Mouse (Mus musculus): Measurements from ENCODE around the gene Lhfpl5. TPM values are rescaled to one million over a fixed set of nuclear protein-coding genes. Genes with fewer than 3 reads are reported as not detected.

Lhfpl5 gene
- polyA plus RNA-seq, 1 experiment from 2014 or later = 0.61 TPM

DNA sequence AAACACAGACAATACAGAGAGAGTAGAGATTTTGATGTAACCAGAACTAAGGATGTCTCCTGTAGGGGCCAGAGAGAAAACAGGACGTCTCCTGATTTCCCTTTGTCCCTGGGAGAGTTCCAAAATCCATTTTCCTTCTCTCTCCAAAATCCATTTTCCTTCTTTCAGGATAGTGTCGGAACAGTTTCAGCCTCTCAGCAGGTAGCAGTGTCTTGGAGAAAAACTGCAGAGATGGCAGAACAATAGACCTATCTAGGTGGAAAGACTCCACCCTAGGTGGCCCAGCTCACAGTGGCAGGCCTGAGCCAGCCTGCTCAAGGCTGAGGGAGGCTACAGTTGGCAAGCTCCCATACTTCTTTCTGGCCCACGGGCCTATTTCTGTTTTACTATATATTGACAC, 7.9 kb upstream of the Lhfpl5 start:
- WGBS = 55% methylated on average over 3 of the region's 3 CpGs
- no peaks in the 10 kb centered on the region for H3K9me3 ChIP-seq (ENCODE audit: low read length)
- H3K27ac ChIP-seq (ENCODE audit: low read length) = no peak overlapping the region
- no peaks in the 10 kb centered on the region for H3K4me1 ChIP-seq (ENCODE audit: insufficient read depth, low read length)
- H3K9ac ChIP-seq (replicated peaks; ENCODE audit: low read length) = no peak overlapping the region
- no peak overlapping the region for H3K4me3 ChIP-seq (ENCODE audit: low read length)
- no peak for ATAC-seq (ENCODE audit: low FRiP score, low TSS enrichment)
- no peaks in the 10 kb centered on the region for H3K27me3 ChIP-seq (ENCODE audit: insufficient read depth, low read length)
- H3K36me3 ChIP-seq (ENCODE audit: insufficient read depth, low read length) = no peaks in the 10 kb centered on the region
- no peak overlapping the region for H3K4me2 ChIP-seq (replicated peaks; ENCODE audit: low read depth, low read length)

DNA sequence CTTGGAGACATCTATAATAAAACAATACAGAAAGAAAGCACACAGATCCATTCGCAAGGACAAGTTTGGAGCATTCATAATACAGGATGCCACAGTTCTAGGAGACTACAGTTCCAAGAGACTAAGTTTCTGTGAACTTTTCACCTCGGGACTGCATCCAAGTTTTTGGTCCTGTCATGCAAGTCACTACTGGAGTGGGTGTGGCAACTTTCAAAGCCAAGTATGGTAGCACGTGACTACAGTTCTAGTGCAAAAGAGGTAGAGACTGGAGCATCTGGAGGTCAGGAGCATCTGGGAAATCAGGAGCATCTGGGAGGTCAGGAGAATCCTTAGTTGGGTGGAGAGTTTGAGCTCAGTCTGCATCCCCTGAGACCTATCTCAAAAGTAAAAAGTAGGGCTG, 3.6 kb upstream of the Lhfpl5 start:
- ATAC-seq (ENCODE audit: low FRiP score, low TSS enrichment) = no peak
- Histone ChIP-seq H3K4me3 (ENCODE audit: low read length) (no peak overlapping the region), H3K27ac (ENCODE audit: low read length) (no peak overlapping the region), H3K9ac (replicated peaks; ENCODE audit: low read length) (no peak overlapping the region), H3K9me3 (ENCODE audit: low read length) (no peaks in the 10 kb centered on the region), H3K36me3 (ENCODE audit: insufficient read depth, low read length) (no peaks in the 10 kb centered on the region), H3K4me2 (replicated peaks; ENCODE audit: low read depth, low read length) (no peak overlapping the region), H3K27me3 (ENCODE audit: insufficient read depth, low read length) (no peaks in the 10 kb centered on the region), H3K4me1 (ENCODE audit: insufficient read depth, low read length) (peaks cover 4% of the 10 kb centered on the region)
- WGBS = 83% methylated on average over 3 of the region's 3 CpGs

GRCm38 (mm10) chr17:28572521-28572920, 2.9 kb upstream of the Lhfpl5 start:
- ATAC-seq (ENCODE audit: low FRiP score, low TSS enrichment) = no peak
- H3K9ac ChIP-seq (replicated peaks; ENCODE audit: low read length) = no peak overlapping the region
- no peak overlapping the region for H3K4me3 ChIP-seq (ENCODE audit: low read length)
- H3K4me1 ChIP-seq (ENCODE audit: insufficient read depth, low read length) = peaks cover 4% of the 10 kb centered on the region
- H3K27ac ChIP-seq (ENCODE audit: low read length) = no peak overlapping the region
- no peaks in the 10 kb centered on the region for H3K27me3 ChIP-seq (ENCODE audit: insufficient read depth, low read length)
- H3K9me3 ChIP-seq (ENCODE audit: low read length) = no peaks in the 10 kb centered on the region
- no peaks in the 10 kb centered on the region for H3K36me3 ChIP-seq (ENCODE audit: insufficient read depth, low read length)
- 82% methylated on average over 7 of the region's 7 CpGs for WGBS
- H3K4me2 ChIP-seq (replicated peaks; ENCODE audit: low read depth, low read length) = no peak overlapping the region

DNA sequence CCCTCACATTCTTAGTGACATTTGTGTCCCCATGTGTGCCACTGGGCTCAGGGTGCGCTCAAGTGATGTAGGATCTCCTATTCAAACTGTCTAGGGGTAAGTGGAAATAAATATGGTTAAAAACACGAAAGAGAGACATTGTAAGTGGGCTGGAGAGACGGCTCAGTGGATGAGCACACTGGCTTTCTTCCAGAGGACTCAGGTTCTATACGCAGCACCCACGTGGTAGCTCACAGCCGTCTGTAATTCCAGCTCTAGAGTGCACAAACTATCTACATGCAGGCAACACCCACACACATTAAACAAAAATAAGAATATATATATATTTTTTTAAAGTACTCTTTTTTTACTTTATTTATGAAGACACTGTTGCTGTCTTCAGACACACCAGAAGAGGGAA, 2.5 kb upstream of the Lhfpl5 start:
- 81% methylated on average over 6 of the region's 6 CpGs for WGBS
- no peak for ATAC-seq (ENCODE audit: low FRiP score, low TSS enrichment)
- no peak overlapping the region for H3K4me3 ChIP-seq (ENCODE audit: low read length)
- no peak overlapping the region for H3K4me2 ChIP-seq (replicated peaks; ENCODE audit: low read depth, low read length)
- H3K27me3 ChIP-seq (ENCODE audit: insufficient read depth, low read length) = no peaks in the 10 kb centered on the region
- no peaks in the 10 kb centered on the region for H3K9me3 ChIP-seq (ENCODE audit: low read length)
- H3K36me3 ChIP-seq (ENCODE audit: insufficient read depth, low read length) = no peaks in the 10 kb centered on the region
- no peak overlapping the region for H3K9ac ChIP-seq (replicated peaks; ENCODE audit: low read length)
- H3K4me1 ChIP-seq (ENCODE audit: insufficient read depth, low read length) = peaks cover 4% of the 10 kb centered on the region
- no peak overlapping the region for H3K27ac ChIP-seq (ENCODE audit: low read length)

- no peaks in the 10 kb centered on the region for H3K9me3 ChIP-seq (ENCODE audit: low read length)
- WGBS = under 1% methylated on average over 9 of the region's 9 CpGs
- no peak overlapping the region for H3K4me2 ChIP-seq (replicated peaks; ENCODE audit: low read depth, low read length)
- no peak overlapping the region for H3K27ac ChIP-seq (ENCODE audit: low read length)
- H3K9ac ChIP-seq (replicated peaks; ENCODE audit: low read length) = no peak overlapping the region
- no peak overlapping the region for H3K4me3 ChIP-seq (ENCODE audit: low read length)
- no peaks in the 10 kb centered on the region for H3K36me3 ChIP-seq (ENCODE audit: insufficient read depth, low read length)
- peak; percentile 69; the same call in 1 of the 2 replicates for ATAC-seq (ENCODE audit: low FRiP score, low TSS enrichment)
- H3K4me1 ChIP-seq (ENCODE audit: insufficient read depth, low read length) = peaks cover 4% of the 10 kb centered on the region
- H3K27me3 ChIP-seq (ENCODE audit: insufficient read depth, low read length) = no peaks in the 10 kb centered on the region
These were observed 5.0 kb downstream of the Lhfpl5 start for GRCm38 (mm10) chr17:28580396-28580795.

DNA sequence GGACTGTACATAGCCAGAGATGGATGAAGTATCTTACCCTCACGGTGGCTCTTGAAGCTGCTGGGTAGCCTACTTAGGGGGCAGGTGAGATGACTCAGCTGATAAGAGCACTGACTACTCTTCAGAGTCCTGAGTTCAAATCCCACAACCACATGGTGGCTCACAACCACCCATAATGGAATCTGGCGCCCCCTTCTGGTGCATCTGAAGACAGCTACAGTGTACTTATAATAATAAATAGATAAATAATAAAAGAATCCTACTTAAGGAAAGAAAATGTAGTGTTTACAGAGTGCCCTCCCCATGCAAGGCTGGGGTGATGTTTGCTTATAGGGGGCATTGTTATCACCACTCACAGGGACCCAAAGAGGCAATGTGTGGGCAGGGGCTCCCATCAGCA, 5.6 kb downstream of the Lhfpl5 start:
- Histone ChIP-seq H3K36me3 (ENCODE audit: insufficient read depth, low read length) (no peaks in the 10 kb centered on the region), H3K4me3 (ENCODE audit: low read length) (no peak overlapping the region), H3K9me3 (ENCODE audit: low read length) (no peaks in the 10 kb centered on the region), H3K4me2 (replicated peaks; ENCODE audit: low read depth, low read length) (no peak overlapping the region), H3K4me1 (ENCODE audit: insufficient read depth, low read length) (no peaks in the 10 kb centered on the region; the same call in 1 of the 2 replicates), H3K27me3 (ENCODE audit: insufficient read depth, low read length) (no peaks in the 10 kb centered on the region), H3K27ac (ENCODE audit: low read length) (no peak overlapping the region), H3K9ac (replicated peaks; ENCODE audit: low read length) (no peak overlapping the region)
- 66% methylated on average over 2 of the region's 2 CpGs for WGBS
- ATAC-seq (ENCODE audit: low FRiP score, low TSS enrichment) = no peak

DNA sequence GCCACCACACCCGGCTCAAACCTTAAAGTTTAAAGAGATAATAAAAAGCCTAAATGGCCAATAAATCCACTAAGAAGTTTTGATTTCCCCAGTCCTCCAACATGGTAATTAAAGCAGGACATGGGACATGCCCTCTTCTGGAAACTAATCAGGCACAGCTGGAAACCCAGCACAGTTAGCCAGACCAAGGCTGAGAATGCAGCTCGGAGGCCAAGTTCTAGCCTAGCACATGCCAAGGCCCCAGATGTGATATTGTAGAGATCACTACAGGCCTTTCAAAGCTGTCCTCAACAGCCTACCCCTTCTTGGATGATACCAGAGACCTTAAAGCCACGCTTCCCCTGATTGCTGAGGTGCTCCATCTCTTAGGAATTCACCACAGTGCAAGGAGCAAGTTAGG, 11.1 kb downstream of the Lhfpl5 start:
- no peak overlapping the region for H3K27ac ChIP-seq (ENCODE audit: low read length)
- no peaks in the 10 kb centered on the region for H3K9me3 ChIP-seq (ENCODE audit: low read length)
- no peak overlapping the region for H3K4me3 ChIP-seq (ENCODE audit: low read length)
- no peak overlapping the region for H3K4me2 ChIP-seq (replicated peaks; ENCODE audit: low read depth, low read length)
- peaks cover 31% of the 10 kb centered on the region for H3K36me3 ChIP-seq (ENCODE audit: insufficient read depth, low read length)
- no peaks in the 10 kb centered on the region for H3K27me3 ChIP-seq (ENCODE audit: insufficient read depth, low read length)
- 71% methylated on average over 3 of the region's 3 CpGs for WGBS
- H3K9ac ChIP-seq (replicated peaks; ENCODE audit: low read length) = no peak overlapping the region
- peaks cover 3% of the 10 kb centered on the region; the same call in 1 of the 2 replicates for H3K4me1 ChIP-seq (ENCODE audit: insufficient read depth, low read length)
- ATAC-seq (ENCODE audit: low FRiP score, low TSS enrichment) = no peak

GRCm38 (mm10) chr17:28588591-28588990, 13.2 kb downstream of the Lhfpl5 start:
- Histone ChIP-seq H3K4me3 (ENCODE audit: low read length) (no peak overlapping the region), H3K27me3 (ENCODE audit: insufficient read depth, low read length) (no peaks in the 10 kb centered on the region), H3K27ac (ENCODE audit: low read length) (peak overlapping the region; percentile 23; the same call in 1 of the 2 replicates), H3K36me3 (ENCODE audit: insufficient read depth, low read length) (peaks cover 42% of the 10 kb centered on the region), H3K4me1 (ENCODE audit: insufficient read depth, low read length) (peaks cover 3% of the 10 kb centered on the region; the same call in 1 of the 2 replicates), H3K4me2 (replicated peaks; ENCODE audit: low read depth, low read length) (no peak overlapping the region), H3K9me3 (ENCODE audit: low read length) (no peaks in the 10 kb centered on the region), H3K9ac (replicated peaks; ENCODE audit: low read length) (no peak overlapping the region)
- ATAC-seq (ENCODE audit: low FRiP score, low TSS enrichment) = no peak
- 76% methylated on average over 2 of the region's 2 CpGs for WGBS

DNA sequence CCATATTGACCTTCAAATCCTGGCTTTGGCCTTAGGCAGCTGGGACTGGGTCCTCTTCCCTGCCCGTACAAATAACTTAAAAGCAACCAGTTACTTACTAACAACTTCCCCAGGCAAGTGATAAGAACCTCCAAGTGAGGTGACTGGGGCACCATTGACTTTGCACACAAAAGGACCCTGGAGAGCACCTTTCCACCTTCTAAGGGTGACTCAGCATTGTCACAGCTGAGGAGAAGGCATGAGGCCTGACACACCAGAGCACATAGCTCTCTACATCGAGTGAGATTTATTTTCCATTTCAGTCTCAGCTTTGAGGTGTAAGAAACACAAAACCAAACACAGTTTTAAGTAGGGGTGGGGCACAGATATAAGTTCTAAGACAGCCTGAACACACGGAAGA, 15.2 kb downstream of the Lhfpl5 start:
- no peak overlapping the region for H3K4me3 ChIP-seq (ENCODE audit: low read length)
- H3K4me2 ChIP-seq (replicated peaks; ENCODE audit: low read depth, low read length) = no peak overlapping the region
- no peak for ATAC-seq (ENCODE audit: low FRiP score, low TSS enrichment)
- H3K9ac ChIP-seq (replicated peaks; ENCODE audit: low read length) = no peak overlapping the region
- no peak overlapping the region for H3K27ac ChIP-seq (ENCODE audit: low read length)
- no peaks in the 10 kb centered on the region for H3K27me3 ChIP-seq (ENCODE audit: insufficient read depth, low read length)
- H3K4me1 ChIP-seq (ENCODE audit: insufficient read depth, low read length) = peaks cover 3% of the 10 kb centered on the region; the same call in 1 of the 2 replicates
- 88% methylated on average over 3 of the region's 3 CpGs for WGBS
- H3K36me3 ChIP-seq (ENCODE audit: insufficient read depth, low read length) = peaks cover 48% of the 10 kb centered on the region
- H3K9me3 ChIP-seq (ENCODE audit: low read length) = no peaks in the 10 kb centered on the region

DNA sequence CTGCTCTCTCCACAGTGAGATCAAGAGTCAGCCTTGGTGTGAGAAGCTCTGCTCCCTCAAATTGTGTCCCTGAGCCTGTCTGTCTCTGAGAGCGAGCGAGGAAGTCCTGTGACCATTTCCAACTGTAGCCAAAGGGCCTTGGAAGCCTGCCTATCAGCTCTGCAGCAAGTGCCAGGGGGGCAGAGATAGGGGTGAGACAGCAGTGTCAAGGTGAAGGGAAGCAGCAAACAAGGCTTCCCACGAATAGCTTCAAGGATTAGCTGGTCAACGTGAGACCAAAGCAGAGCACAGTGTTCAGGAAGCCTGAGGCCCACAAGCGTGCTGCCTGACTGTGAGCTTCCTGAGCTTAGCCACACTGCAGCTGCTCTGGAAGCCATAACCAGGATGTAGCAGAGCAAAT, 16.0 kb downstream of the Lhfpl5 start:
- 90% methylated on average over 5 of the region's 5 CpGs for WGBS
- no peaks in the 10 kb centered on the region for H3K9me3 ChIP-seq (ENCODE audit: low read length)

More for the DNA sequence above, 16.0 kb downstream of the Lhfpl5 start:
- H3K4me3 ChIP-seq (ENCODE audit: low read length) = no peak overlapping the region
- H3K4me1 ChIP-seq (ENCODE audit: insufficient read depth, low read length) = peaks cover 3% of the 10 kb centered on the region; the same call in 1 of the 2 replicates
- ATAC-seq (ENCODE audit: low FRiP score, low TSS enrichment) = no peak
- no peak overlapping the region for H3K4me2 ChIP-seq (replicated peaks; ENCODE audit: low read depth, low read length)
- H3K36me3 ChIP-seq (ENCODE audit: insufficient read depth, low read length) = peaks cover 57% of the 10 kb centered on the region
- no peaks in the 10 kb centered on the region for H3K27me3 ChIP-seq (ENCODE audit: insufficient read depth, low read length)
- no peak overlapping the region for H3K27ac ChIP-seq (ENCODE audit: low read length)
- no peak overlapping the region for H3K9ac ChIP-seq (replicated peaks; ENCODE audit: low read length)
